Mouse (Mus musculus) thymus, postnatal 10 days (tissue): Measurements from ENCODE around the gene Ddx4.
A peak's percentile ranks its signal among the peaks of the same experiment; 100 is the strongest.

Source experiments
- DNase-seq, 2 experiments: peaks; one replicate each; pipeline ENCODE4 v3.0.0; 2021; ENCODE audit warnings: low spot score in 2 of 2

The Ddx4 gene

GRCm38 (mm10) chr13:112652205-112652604, at the start of gene Ddx4:
TSS of gene Ddx4 (minus strand) at chr13:112652475.
- no peak for DNase-seq

- no peak for DNase-seq
Observed at GRCm38 (mm10) chr13:112701256-112701655, 49.0 kb upstream of the Ddx4 start.

- DNase-seq: no peak
Observed at GRCm38 (mm10) chr13:112695526-112696240, 43.4 kb upstream of the Ddx4 start.

GRCm38 (mm10) chr13:112692870-112693553, 40.7 kb upstream of the Ddx4 start:
- DNase-seq: no peak

- no peak for DNase-seq
Observed at GRCm38 (mm10) chr13:112686155-112686554, 33.9 kb upstream of the Ddx4 start.

DNA sequence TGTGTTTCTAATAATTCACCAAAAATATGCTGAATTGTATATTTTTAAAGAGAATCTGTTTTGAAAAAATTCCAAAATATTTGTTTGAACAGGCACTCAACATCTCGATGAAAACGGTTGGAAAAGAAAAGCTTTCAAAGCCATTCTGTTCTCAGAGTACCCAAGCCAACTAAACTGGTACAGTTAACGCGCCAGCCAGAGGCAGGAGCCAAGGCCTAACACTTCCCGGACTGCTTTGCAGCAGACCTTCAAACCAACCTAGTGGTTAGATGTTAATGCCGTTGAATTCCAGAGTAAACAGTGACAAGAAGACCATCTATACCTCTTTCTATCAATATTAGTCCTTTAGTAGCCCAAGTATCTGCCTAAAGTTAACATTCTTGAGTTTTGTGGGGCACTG, 31.7 kb upstream of the Ddx4 start:
- DNase-seq: no peak

- no peak for DNase-seq
Observed at GRCm38 (mm10) chr13:112683312-112683711, 31.0 kb upstream of the Ddx4 start.

DNA sequence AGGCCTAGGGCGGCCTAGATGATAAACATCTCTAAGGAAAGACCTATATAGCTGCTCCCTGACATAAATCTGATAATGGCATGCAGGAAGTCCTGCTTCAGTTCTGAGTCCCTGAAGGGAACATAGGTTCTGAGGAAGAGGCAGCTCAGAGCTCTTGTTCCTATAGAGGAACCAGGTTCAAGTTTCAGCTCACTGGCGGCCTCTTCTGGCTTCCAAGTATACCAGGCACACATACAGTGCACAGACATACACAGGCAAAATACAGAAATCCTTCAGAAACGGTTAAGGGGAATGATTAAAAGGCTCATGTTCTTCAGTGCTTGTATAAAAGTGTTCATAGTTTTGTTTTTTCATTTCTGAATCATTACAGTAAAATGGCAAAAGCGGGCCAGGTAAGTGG, 25.9 kb upstream of the Ddx4 start:
- peak in 1 of 2 experiments; percentile 23 for DNase-seq

GRCm38 (mm10) chr13:112673899-112674447, 21.7 kb upstream of the Ddx4 start:
- peak; percentile 12 to 56 for DNase-seq

GRCm38 (mm10) chr13:112672797-112673196, 20.5 kb upstream of the Ddx4 start:
- no peak for DNase-seq

DNA sequence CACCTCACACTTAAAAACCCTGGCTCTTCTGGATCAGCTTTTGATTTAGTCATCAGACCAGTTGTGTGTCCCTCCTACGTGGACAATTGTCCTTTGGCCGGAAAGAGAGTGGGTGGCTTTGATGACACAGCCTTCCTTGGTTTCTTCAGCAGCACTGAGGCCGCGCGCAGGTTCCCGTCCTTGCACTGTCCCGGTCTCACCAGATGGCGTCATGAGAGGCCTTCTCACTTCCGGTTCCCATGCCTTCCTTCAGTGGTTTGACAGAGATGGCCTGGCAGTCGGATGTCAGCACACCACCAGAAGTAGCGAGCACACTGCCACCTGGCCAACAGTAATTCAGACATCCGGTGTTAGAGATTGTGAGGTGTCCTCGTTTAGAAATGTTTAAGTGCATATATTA, 19.4 kb upstream of the Ddx4 start:
- DNase-seq: no peak

GRCm38 (mm10) chr13:112667215-112667614, 14.9 kb upstream of the Ddx4 start:
- DNase-seq: no peak

DNA sequence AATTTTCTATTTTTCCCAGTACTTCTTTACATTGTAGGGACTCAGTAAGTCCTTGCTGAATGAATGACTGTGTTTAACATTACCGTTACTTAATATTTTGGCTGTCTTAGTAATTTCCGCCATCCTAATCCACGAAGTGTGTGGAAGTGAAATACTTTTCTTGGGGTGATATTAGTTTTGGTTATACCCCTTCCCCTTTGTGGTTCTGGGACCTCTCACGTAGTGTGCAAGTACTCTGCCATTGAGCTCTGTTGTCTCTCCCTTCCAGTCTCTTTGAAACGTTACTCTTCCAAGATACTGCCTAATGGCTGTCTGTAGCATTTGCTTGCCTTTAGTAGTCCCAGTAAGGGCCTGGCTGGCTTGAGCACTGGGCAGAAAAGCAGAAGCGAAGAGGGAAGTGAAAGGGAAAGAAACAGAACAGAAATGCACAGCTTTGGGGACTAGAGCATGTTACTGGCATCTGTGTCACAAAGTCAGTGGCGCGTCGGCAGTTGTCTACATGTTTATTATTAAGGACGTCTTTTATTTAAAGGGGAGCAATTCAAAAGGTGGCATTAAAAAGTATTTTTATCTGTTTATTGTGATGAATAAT, 14.3 kb upstream of the Ddx4 start:
- DNase-seq: no peak

- no peak for DNase-seq
Observed at GRCm38 (mm10) chr13:112661687-112662086, 9.4 kb upstream of the Ddx4 start.

- peak; percentile 92 for DNase-seq
Observed at GRCm38 (mm10) chr13:112660574-112661381, 8.5 kb upstream of the Ddx4 start, which contains the start of gene Slc38a9. TSS of gene Slc38a9 (plus strand) at chr13:112660751.

DNA sequence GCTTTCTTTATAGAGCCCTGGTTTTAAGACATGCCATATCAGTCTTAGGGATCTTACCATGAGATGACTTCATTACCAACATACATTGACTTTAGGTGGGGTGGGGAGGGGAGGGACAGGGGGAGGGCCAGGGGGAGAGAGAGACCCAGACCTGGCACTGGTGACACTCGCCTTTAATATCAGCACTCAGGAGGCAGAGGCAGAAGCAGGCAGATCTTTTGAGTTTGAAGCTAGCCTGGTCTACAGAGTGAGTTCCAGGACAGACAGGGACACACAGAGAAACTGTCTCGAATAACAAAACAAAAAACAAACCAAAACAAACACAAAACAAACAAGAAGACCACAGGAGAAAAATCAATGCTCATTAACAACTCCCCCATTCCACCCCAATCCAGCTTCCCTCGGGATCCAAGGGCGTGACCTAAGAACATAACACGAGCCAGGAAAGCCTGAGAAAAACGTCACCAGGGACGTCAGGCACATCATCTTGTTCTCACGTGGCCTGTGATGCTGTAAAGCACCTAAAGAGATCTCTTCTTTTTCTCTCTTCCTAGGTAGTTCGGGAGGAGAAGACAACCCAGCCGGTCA, 7.8 kb upstream of the Ddx4 start:
- DNase-seq: no peak

DNA sequence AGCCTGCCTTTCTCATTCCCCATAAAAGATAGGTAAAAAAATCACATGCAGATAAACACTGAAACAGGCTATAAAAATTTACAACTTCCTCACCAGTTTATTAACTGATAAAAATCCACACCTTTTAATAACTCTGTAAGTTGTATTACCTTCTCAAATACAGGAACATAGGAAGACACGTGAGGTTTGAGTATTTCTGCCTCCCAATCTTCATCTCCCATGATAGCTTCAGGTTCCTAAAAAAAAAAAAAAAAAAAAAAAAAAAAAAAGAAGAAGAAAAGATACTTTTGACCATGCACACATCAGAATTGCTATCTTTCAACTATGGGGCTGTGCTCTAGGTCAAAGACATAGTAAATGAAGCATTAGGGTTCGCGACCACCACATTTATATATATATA, 1.1 kb downstream of the Ddx4 start:
- DNase-seq: no peak

DNA sequence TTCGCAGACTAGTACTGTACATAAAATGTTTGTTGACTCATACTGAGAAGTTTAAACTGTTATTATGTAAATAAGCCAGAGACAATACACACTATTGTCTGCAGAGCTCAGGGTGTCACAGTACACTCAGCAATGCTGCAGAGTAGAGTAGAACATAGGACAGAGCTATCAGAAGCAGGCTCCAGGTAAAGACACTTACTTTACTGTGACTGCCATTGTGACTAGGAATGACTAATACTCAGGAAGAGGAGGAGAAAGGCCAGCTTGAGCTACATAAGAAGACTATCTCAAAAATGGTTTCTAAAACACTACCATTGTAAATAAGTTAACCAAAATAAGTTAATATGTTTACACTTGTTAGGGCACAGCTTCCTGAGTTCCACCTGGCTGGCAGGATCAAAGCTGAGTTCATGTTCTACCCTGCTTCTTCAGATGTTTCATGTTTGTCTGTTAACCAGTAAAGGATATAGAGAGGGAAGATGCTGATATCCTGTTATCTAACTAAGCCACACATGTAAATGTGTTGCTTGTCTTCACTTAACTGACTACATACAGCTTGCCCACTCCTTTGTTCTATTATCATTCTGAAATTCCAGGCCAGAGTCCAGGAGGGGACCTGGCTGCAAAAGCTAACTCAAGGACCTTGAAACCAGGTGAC, 6.6 kb downstream of the Ddx4 start:
- no peak for DNase-seq

- no peak for DNase-seq
Observed at GRCm38 (mm10) chr13:112644996-112645395, 7.3 kb downstream of the Ddx4 start.

DNA sequence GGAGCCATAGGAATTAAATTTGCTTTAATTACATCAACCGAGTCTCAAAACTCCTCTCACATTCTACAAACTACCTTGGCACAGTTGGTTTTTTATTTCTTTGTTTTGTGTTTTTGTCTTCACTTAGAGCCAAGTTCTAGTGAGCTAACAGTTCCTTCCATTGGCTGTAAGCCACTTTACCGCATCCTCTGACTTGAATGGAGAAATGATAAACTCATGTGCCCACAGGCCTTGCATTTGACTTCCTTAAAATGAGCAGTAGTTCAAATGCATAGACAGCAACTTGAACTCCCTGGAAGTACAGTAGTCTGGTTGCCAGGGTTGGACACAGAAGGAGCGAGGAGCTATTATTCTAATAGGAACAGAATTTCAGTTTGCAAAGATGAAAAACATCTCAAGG, 9.4 kb downstream of the Ddx4 start:
- DNase-seq: no peak

DNA sequence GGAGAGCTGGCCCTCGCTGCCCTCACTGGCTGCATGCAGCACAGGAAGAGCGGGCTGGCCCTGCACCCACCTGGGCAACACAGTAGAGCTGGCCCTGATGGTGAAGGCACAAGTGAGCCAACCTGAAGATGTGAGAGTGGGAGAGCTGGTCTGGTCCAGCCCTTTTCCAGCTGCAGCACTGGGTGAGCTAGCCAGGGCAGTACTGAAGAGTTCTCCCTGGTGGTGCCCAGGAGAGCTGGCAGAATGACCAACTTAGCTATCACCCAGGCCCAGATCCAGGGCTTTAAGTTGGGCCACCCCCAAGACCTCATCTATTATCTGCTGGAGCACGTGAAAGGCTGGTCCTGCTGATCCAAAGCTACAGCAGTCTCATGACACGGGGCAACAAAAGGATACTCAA, 13.2 kb downstream of the Ddx4 start:
- DNase-seq: no peak
